Mouse (Mus musculus): Measurements from ENCODE around the gene Tmcc3. TPM values are rescaled to one million over a fixed set of nuclear protein-coding genes. Genes with fewer than 3 reads are reported as not detected.

Gene Tmcc3
- polyA plus RNA-seq, 1 experiment, result 14.8 TPM

DNA sequence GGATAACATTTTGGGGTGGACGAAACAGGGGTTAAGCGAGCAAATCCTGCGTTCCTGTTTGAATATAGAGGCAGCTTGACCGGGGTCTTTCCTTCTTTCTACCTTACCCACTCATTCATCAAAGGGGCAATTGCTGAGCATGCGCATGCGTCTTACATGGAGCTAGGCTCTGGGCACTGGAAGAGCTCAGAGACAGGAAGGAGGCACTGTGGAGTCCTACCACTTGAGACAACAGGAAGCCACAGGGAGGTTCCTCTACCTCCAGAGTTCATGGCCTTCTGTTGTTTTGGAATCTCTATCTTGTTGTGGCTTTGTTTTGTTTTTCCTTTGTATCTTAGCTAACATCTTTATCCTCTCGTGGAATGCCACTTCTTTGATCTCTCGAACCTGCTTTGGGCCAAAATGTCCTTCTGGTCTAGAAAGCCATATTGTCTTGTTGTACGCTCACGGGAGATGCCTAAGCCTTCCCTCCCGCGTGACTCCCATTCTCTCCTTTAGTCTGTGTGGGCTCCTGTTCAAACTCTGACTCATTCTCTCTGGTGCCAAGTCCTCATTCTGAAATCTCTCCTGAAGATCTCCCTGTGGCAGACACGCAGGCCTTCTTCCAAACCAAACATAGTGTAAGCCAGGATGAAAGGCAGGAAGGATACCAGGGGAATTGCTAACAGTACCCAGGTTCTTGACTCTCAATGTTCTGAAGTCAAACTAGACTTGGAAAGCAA is 168.8 kb downstream of the Tmcc3 start:
- no peak overlapping the region for H3K9ac ChIP-seq (ENCODE audit: low read depth, poor library complexity, severe bottlenecking)

DNA sequence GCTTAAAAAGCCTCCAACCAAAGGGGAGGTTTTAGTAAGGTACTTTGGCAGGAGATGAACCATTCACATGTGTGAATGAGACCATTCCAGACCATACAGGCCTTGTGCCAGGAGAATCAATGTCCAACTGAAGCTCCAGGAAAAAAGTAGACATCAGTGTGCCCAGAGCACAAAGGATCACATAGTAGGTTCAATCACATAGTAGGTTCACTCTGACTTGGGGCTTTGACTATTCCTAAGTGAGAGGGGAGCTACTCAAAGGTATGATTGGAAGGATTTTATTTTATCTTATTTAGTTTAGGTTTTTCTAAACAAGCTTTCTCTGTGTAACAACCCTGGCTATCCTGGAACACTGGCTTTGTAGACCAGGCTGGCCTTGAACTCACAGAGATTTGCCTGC is 169.9 kb downstream of the Tmcc3 start:
- TF ChIP-seq CTCF (IDR thresholded peaks at IDR 0.05; ENCODE audit: low read depth, low read length), result no peak
- TF ChIP-seq EP300 (IDR thresholded peaks at IDR 0.05; ENCODE audit: insufficient read depth, low read depth, low read length), result no peak
- no peak for TF ChIP-seq POLR2A (IDR thresholded peaks at IDR 0.05; ENCODE audit: insufficient read depth, low read length)
- no peaks in the 10 kb centered on the region for H3K9me3 ChIP-seq (replicated peaks; ENCODE audit: control insufficient read depth, insufficient read depth, low read length, poor library complexity, severe bottlenecking)
- no peak overlapping the region for H3K9ac ChIP-seq (ENCODE audit: low read depth, poor library complexity, severe bottlenecking)
- no peak overlapping the region for H3K27ac ChIP-seq (ENCODE audit: insufficient read depth, low read length)
- no peaks in the 10 kb centered on the region for H3K4me1 ChIP-seq (ENCODE audit: control insufficient read depth, insufficient read depth, low read length)
- H3K27me3 ChIP-seq (ENCODE audit: control insufficient read depth, insufficient read depth, low read length, poor library complexity, severe bottlenecking), result no peaks in the 10 kb centered on the region
- H3K4me3 ChIP-seq (ENCODE audit: low read depth, low read length), result no peak overlapping the region
- H3K36me3 ChIP-seq (ENCODE audit: control insufficient read depth, insufficient read depth, low read length, poor library complexity, severe bottlenecking), result no peaks in the 10 kb centered on the region

More for the DNA sequence above, 168.8 kb downstream of the Tmcc3 start:
- Histone ChIP-seq H3K36me3 (ENCODE audit: control insufficient read depth, insufficient read depth, low read length, poor library complexity, severe bottlenecking) (no peaks in the 10 kb centered on the region), H3K4me3 (ENCODE audit: low read depth, low read length) (no peak overlapping the region), H3K27ac (ENCODE audit: insufficient read depth, low read length) (no peak overlapping the region), H3K4me1 (ENCODE audit: control insufficient read depth, insufficient read depth, low read length) (no peaks in the 10 kb centered on the region), H3K9me3 (replicated peaks; ENCODE audit: control insufficient read depth, insufficient read depth, low read length, poor library complexity, severe bottlenecking) (no peaks in the 10 kb centered on the region), H3K27me3 (ENCODE audit: control insufficient read depth, insufficient read depth, low read length, poor library complexity, severe bottlenecking) (no peaks in the 10 kb centered on the region)
- no peak for TF ChIP-seq POLR2A (IDR thresholded peaks at IDR 0.05; ENCODE audit: insufficient read depth, low read length)
- TF ChIP-seq CTCF (IDR thresholded peaks at IDR 0.05; ENCODE audit: low read depth, low read length), result no peak
- TF ChIP-seq EP300 (IDR thresholded peaks at IDR 0.05; ENCODE audit: insufficient read depth, low read depth, low read length), result no peak

DNA sequence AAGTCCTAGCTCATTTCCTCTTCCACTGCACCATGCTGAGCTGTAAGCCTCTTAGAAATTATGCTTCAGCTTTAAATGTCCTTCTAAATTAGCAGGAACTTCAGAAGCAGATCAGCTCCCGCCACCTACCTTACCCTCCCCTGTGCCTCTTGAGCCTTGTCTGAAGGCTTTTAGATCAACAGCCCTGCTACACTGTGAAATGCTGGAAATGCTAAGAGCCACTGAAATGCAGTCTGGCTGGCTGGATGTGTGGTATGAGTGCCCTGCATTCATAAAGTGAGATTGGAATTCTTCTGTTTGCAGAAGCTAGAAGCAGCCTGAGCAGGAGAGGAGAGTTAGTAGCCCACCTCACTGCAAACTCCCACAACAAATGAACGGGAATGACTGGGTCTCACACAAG is 174.4 kb downstream of the Tmcc3 start:
- no peaks in the 10 kb centered on the region for H3K4me1 ChIP-seq (ENCODE audit: control insufficient read depth, insufficient read depth, low read length)
- H3K4me3 ChIP-seq (ENCODE audit: low read depth, low read length), result no peak overlapping the region
- TF ChIP-seq EP300 (IDR thresholded peaks at IDR 0.05; ENCODE audit: insufficient read depth, low read depth, low read length), result no peak
- TF ChIP-seq POLR2A (IDR thresholded peaks at IDR 0.05; ENCODE audit: insufficient read depth, low read length), result no peak
- no peak for TF ChIP-seq CTCF (IDR thresholded peaks at IDR 0.05; ENCODE audit: low read depth, low read length)
- H3K36me3 ChIP-seq (ENCODE audit: control insufficient read depth, insufficient read depth, low read length, poor library complexity, severe bottlenecking), result no peaks in the 10 kb centered on the region
- no peaks in the 10 kb centered on the region for H3K9me3 ChIP-seq (replicated peaks; ENCODE audit: control insufficient read depth, insufficient read depth, low read length, poor library complexity, severe bottlenecking)
- H3K27ac ChIP-seq (ENCODE audit: insufficient read depth, low read length), result no peak overlapping the region
- no peak overlapping the region for H3K9ac ChIP-seq (ENCODE audit: low read depth, poor library complexity, severe bottlenecking)
- H3K27me3 ChIP-seq (ENCODE audit: control insufficient read depth, insufficient read depth, low read length, poor library complexity, severe bottlenecking), result no peaks in the 10 kb centered on the region

DNA sequence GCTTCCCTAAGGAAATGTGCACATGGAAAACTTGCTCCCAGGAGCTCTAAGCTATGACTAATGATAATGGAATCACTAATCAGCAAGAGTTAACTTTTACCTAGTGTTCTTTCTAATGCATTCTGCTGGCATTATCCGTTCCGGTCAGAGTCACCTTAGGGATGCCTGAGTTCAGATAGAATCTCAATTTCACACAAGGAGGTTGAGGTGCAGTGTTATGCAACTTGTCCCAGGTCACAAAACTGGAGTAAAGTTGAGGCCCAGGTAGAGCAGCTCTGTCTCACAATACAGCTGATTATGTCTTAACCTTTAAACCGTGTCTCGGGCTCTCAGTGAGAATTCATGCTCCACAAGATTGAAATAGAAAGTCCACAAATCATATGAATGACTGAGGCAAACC is 177.8 kb downstream of the Tmcc3 start:
- no peaks in the 10 kb centered on the region for H3K4me1 ChIP-seq (ENCODE audit: control insufficient read depth, insufficient read depth, low read length)
- H3K4me3 ChIP-seq (ENCODE audit: low read depth, low read length), result no peak overlapping the region
- H3K27me3 ChIP-seq (ENCODE audit: control insufficient read depth, insufficient read depth, low read length, poor library complexity, severe bottlenecking), result no peaks in the 10 kb centered on the region
- no peak overlapping the region for H3K27ac ChIP-seq (ENCODE audit: insufficient read depth, low read length)
- TF ChIP-seq CTCF (IDR thresholded peaks at IDR 0.05; ENCODE audit: low read depth, low read length), result no peak
- TF ChIP-seq EP300 (IDR thresholded peaks at IDR 0.05; ENCODE audit: insufficient read depth, low read depth, low read length), result no peak
- TF ChIP-seq POLR2A (IDR thresholded peaks at IDR 0.05; ENCODE audit: insufficient read depth, low read length), result no peak
- no peaks in the 10 kb centered on the region for H3K36me3 ChIP-seq (ENCODE audit: control insufficient read depth, insufficient read depth, low read length, poor library complexity, severe bottlenecking)
- H3K9me3 ChIP-seq (replicated peaks; ENCODE audit: control insufficient read depth, insufficient read depth, low read length, poor library complexity, severe bottlenecking), result no peaks in the 10 kb centered on the region
- H3K9ac ChIP-seq (ENCODE audit: low read depth, poor library complexity, severe bottlenecking), result no peak overlapping the region

DNA sequence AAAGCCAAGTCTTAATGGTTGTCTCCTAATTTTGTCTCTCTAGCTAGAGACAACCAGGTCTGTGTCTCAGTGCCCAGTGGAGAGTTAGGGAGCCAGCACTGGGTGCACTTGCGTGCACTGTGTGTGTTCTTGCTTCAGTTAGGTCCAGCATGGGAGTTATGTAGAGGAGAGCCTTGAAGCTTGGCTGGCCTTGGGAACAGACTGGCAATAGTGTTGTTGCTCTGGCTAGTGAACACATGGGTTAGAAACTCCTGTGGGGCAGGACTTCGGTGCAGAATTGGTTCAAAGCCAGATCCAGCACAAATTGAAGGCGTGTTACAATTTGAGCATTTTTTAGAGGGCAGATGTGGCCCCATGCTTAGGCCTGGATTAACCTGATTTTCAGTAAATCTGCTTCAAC is 179.3 kb downstream of the Tmcc3 start:
- Histone ChIP-seq H3K9me3 (replicated peaks; ENCODE audit: control insufficient read depth, insufficient read depth, low read length, poor library complexity, severe bottlenecking) (no peaks in the 10 kb centered on the region), H3K36me3 (ENCODE audit: control insufficient read depth, insufficient read depth, low read length, poor library complexity, severe bottlenecking) (no peaks in the 10 kb centered on the region), H3K9ac (ENCODE audit: low read depth, poor library complexity, severe bottlenecking) (no peak overlapping the region), H3K27ac (ENCODE audit: insufficient read depth, low read length) (no peak overlapping the region), H3K27me3 (ENCODE audit: control insufficient read depth, insufficient read depth, low read length, poor library complexity, severe bottlenecking) (no peaks in the 10 kb centered on the region), H3K4me1 (ENCODE audit: control insufficient read depth, insufficient read depth, low read length) (no peaks in the 10 kb centered on the region), H3K4me3 (ENCODE audit: low read depth, low read length) (no peak overlapping the region)
- TF ChIP-seq EP300 (IDR thresholded peaks at IDR 0.05; ENCODE audit: insufficient read depth, low read depth, low read length) (no peak), POLR2A (IDR thresholded peaks at IDR 0.05; ENCODE audit: insufficient read depth, low read length) (no peak), CTCF (IDR thresholded peaks at IDR 0.05; ENCODE audit: low read depth, low read length) (no peak)

DNA sequence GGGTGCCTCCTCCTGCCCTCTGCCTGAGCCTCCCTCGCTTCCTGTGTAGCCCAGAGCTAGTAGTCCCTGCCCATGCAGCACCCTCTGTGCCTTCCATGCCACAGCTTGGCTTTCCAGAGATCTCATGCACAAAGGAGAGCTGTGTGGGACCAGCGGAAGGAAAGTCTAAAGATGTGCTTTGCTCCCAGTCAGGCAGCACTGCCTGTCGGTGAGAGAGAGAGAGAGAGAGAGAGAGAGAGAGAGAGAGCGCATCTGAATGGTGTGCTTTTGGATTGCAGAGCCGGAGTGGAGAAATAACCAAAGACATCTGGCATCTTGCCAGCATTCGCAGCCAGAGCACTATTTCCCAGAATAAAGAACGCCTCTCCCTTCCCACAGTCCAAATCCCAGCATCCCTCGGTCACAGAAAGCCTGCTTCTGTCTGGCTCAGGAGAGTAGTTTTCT is 182.7 kb downstream of the Tmcc3 start:
- no peaks in the 10 kb centered on the region for H3K9me3 ChIP-seq (replicated peaks; ENCODE audit: control insufficient read depth, insufficient read depth, low read length, poor library complexity, severe bottlenecking)
- no peak overlapping the region for H3K4me3 ChIP-seq (ENCODE audit: low read depth, low read length)
- no peak overlapping the region for H3K9ac ChIP-seq (ENCODE audit: low read depth, poor library complexity, severe bottlenecking)
- H3K27ac ChIP-seq (ENCODE audit: insufficient read depth, low read length), result no peak overlapping the region
- TF ChIP-seq EP300 (IDR thresholded peaks at IDR 0.05; ENCODE audit: insufficient read depth, low read depth, low read length), result no peak
- no peak for TF ChIP-seq CTCF (IDR thresholded peaks at IDR 0.05; ENCODE audit: low read depth, low read length)
- TF ChIP-seq POLR2A (IDR thresholded peaks at IDR 0.05; ENCODE audit: insufficient read depth, low read length), result no peak
- H3K4me1 ChIP-seq (ENCODE audit: control insufficient read depth, insufficient read depth, low read length), result no peaks in the 10 kb centered on the region
- H3K27me3 ChIP-seq (ENCODE audit: control insufficient read depth, insufficient read depth, low read length, poor library complexity, severe bottlenecking), result no peaks in the 10 kb centered on the region
- H3K36me3 ChIP-seq (ENCODE audit: control insufficient read depth, insufficient read depth, low read length, poor library complexity, severe bottlenecking), result no peaks in the 10 kb centered on the region

All from ES-Bruce4 (cell line).